ENCODE assay signal across 10 mouse cellular contexts in genomic region chr1:165663277-165663676, GRCm38 (mm10). TPM values are rescaled to one million over a fixed set of nuclear protein-coding genes. Genes with fewer than 3 reads are reported as not detected.
A peak's percentile ranks its signal among the peaks of the same experiment; 100 is the strongest.
DNase-seq lines count a peak whose midpoint lies in the region; ATAC-seq and TF ChIP-seq lines count a peak whose summit lies in the region.
"Had no signal": no experiment of that assay in that cellular context is flagged by ENCODE, and none has a peak within 500 bp of the region (broad histone marks: within the 10 kb centered on the region; RNA-seq: fewer than 3 reads in every experiment).

No protein-coding gene starts in this region.

- no peaks in the 10 kb centered on the region for H3K27me3 ChIP-seq in heart, embryonic 13.5 days (replicated peaks)
- no peaks in the 10 kb centered on the region for H3K27me3 ChIP-seq in spleen, adult 2 months (ENCODE audit: control insufficient read depth, insufficient read depth, low read length)
- no peaks in the 10 kb centered on the region for H3K27me3 ChIP-seq in intestine, embryonic 16.5 days (replicated peaks; ENCODE audit: control insufficient read depth, insufficient read depth, low read length)
- H3K27me3 ChIP-seq: liver, embryonic 15.5 days had no signal

- no peak for TF ChIP-seq CTCF in spleen, adult 2 months (IDR thresholded peaks at IDR 0.05; ENCODE audit: extremely low read depth, insufficient read depth, insufficient read length, insufficient replicate concordance)

- H3K27ac ChIP-seq in heart, embryonic 13.5 days (replicated peaks), result peak overlapping the region; percentile 97
- peak overlapping the region; percentile 69 for H3K27ac ChIP-seq in spleen, adult 2 months (ENCODE audit: insufficient read depth, low read length)
- H3K27ac ChIP-seq in intestine, embryonic 16.5 days (ENCODE audit: low read length), result peak overlapping the region; percentile 54; the same call in 1 of the 2 replicates
- H3K27ac ChIP-seq: liver, embryonic 15.5 days had no signal

- ATAC-seq in heart, embryonic 13.5 days (ENCODE audit: extremely low read depth, insufficient number of reproducible peaks, low FRiP score, low TSS enrichment), result no peak
- ATAC-seq in intestine, embryonic 16.5 days, result no peak

- H3K4me3 ChIP-seq in heart, embryonic 13.5 days, result no peak overlapping the region
- no peak overlapping the region for H3K4me3 ChIP-seq in spleen, adult 2 months (ENCODE audit: extremely low read depth, insufficient read depth, insufficient read length)
- no peak overlapping the region for H3K4me3 ChIP-seq in intestine, embryonic 16.5 days (ENCODE audit: low read length)
- H3K4me3 ChIP-seq: erythroblast, embryonic 14.5 days; liver, embryonic 15.5 days had no signal

- H3K4me1 ChIP-seq in heart, embryonic 13.5 days, result peaks cover 69% of the 10 kb centered on the region
- peaks cover 18% of the 10 kb centered on the region for H3K4me1 ChIP-seq in spleen, adult 2 months (ENCODE audit: control insufficient read depth, insufficient read depth, insufficient read length)
- peaks cover 13% of the 10 kb centered on the region; the same call in 1 of the 2 replicates for H3K4me1 ChIP-seq in intestine, embryonic 16.5 days (ENCODE audit: control insufficient read depth, insufficient read depth, low read length)
- H3K4me1 ChIP-seq: liver, embryonic 15.5 days had no signal

- no peak for DNase-seq in heart, adult 18-20 months
- peak in 1 of 2 experiments; percentile 37 for DNase-seq in spleen, adult 2 months (ENCODE audit: low read depth in 1 of 2, low spot score in 2 of 2)
- DNase-seq in spleen, postnatal 10 days (ENCODE audit: low spot score in 2 of 2), result no peak
- DNase-seq in left cerebral cortex, postnatal 10 days (ENCODE audit: extremely low spot score in 1 of 2, low spot score in 2 of 2), result no peak
- DNase-seq in ovary, postnatal 10 days (ENCODE audit: low spot score), result no peak
- no peak for DNase-seq in thymus, postnatal 25 days

- peak overlapping the region; percentile 35 for H3K4me2 ChIP-seq in heart, embryonic 13.5 days
- no peak overlapping the region for H3K4me2 ChIP-seq in intestine, embryonic 16.5 days (ENCODE audit: low read depth, low read length)
- H3K4me2 ChIP-seq: liver, embryonic 15.5 days had no signal

- no peak for TF ChIP-seq POLR2A in spleen, adult 2 months (IDR thresholded peaks at IDR 0.05; ENCODE audit: low read depth, low read length)

- intact Hi-C loops in left cerebral cortex, postnatal 10 days (cut with DNase I), result loop anchor here (5.0 to 10.0 kb wide), 2 partner anchors 289 to 492 kb away; no protein-coding TSS in a partner anchor

- WGBS in heart, embryonic 13.5 days, result 68% methylated on average over 16 of the region's 16 CpGs
- 65% methylated on average over 16 of the region's 16 CpGs for WGBS in spleen, adult 2 months
- whole genome bisulfite sequencing in intestine, embryonic 16.5 days, result 69% methylated on average over 16 of the region's 16 CpGs

- peak overlapping the region; percentile 74 for H3K9ac ChIP-seq in heart, embryonic 13.5 days
- no peak overlapping the region for H3K9ac ChIP-seq in intestine, embryonic 16.5 days (ENCODE audit: low read depth, low read length)
- H3K9ac ChIP-seq: liver, embryonic 15.5 days had no signal

- H3K36me3 ChIP-seq in heart, embryonic 13.5 days, result peaks cover 67% of the 10 kb centered on the region
- peaks cover 53% of the 10 kb centered on the region for H3K36me3 ChIP-seq in spleen, adult 2 months (ENCODE audit: control insufficient read depth, insufficient read depth, low read length)
- H3K36me3 ChIP-seq in intestine, embryonic 16.5 days (ENCODE audit: control insufficient read depth, insufficient read depth, low read length), result no peaks in the 10 kb centered on the region

- H3K9me3 ChIP-seq in heart, embryonic 13.5 days, result no peaks in the 10 kb centered on the region
- no peaks in the 10 kb centered on the region for H3K9me3 ChIP-seq in intestine, embryonic 16.5 days (ENCODE audit: control insufficient read depth, low read length)
- H3K9me3 ChIP-seq: liver, embryonic 15.5 days had no signal

RNA-seq across cellular contexts. Expression of gene Mpzl1, which starts 28.9 kb away (rescaled TPM):
- 106 and 116 TPM in 2 replicates for polyA plus RNA-seq in heart, embryonic 13.5 days (2015; fragmentation: Nextera tagmentation; extraction: Ambion mirVana)
- total RNA-seq in heart, adult 18-20 months (2021), result 10 to 100 TPM; 12.8 to 13.2 TPM
- 15.3 and 15.9 TPM in 2 replicates for polyA plus RNA-seq in spleen, adult 2 months (2012; rRNA removed)
- polyA plus RNA-seq in intestine, embryonic 16.5 days (2015; fragmentation: Nextera tagmentation; extraction: Ambion mirVana), result 103 and 110 TPM in 2 replicates
- total RNA-seq in left cerebral cortex, postnatal 10 days (2021), result 10 to 100 TPM; 66.8 to 67.1 TPM

RNA-seq across cellular contexts. Expression of gene Rcsd1, which starts 46.3 kb away (rescaled TPM):
- polyA plus RNA-seq in heart, embryonic 13.5 days (2015; fragmentation: Nextera tagmentation; extraction: Ambion mirVana), result 83.9 and 95.4 TPM in 2 replicates
- 10 to 100 TPM; 66.6 to 67.6 TPM for total RNA-seq in heart, adult 18-20 months (2021)
- 68.3 and 73.9 TPM in 2 replicates for polyA plus RNA-seq in spleen, adult 2 months (2012; rRNA removed)
- 28.7 and 32.4 TPM in 2 replicates for polyA plus RNA-seq in intestine, embryonic 16.5 days (2015; fragmentation: Nextera tagmentation; extraction: Ambion mirVana)
- total RNA-seq in left cerebral cortex, postnatal 10 days (2021), result 1 to 10 TPM; 5.8 to 7.0 TPM
